Mouse (Mus musculus) hindbrain, embryonic 10.5 days (tissue): ENCODE results near the gene Trpm8. TPM values are rescaled to one million over a fixed set of nuclear protein-coding genes. Genes with fewer than 3 reads are reported as not detected.

Source experiments
- DNase-seq: peaks from one replicate; pipeline ENCODE4 v3.0.0-alpha.2; 2017; ENCODE audit warnings: low spot score
- H3K27ac ChIP-seq: fragments of 300-500 bp; sonication (generic); 2 replicates; pipeline ENCODE4 v1.5.1; 2016; ENCODE audit warnings: mild to moderate bottlenecking, moderate library complexity
- H3K27me3 ChIP-seq: fragments of 300-500 bp; sonication (generic); 2 replicates; pipeline ENCODE4 v1.6.1; 2016; ENCODE audit warnings: mild to moderate bottlenecking; ENCODE audit not compliant: poor library complexity, insufficient read depth, severe bottlenecking
- H3K36me3 ChIP-seq: fragments of 300-500 bp; sonication (generic); 2 replicates; pipeline ENCODE4 v1.6.1; 2016; ENCODE audit warnings: mild to moderate bottlenecking, moderate library complexity
- H3K4me1 ChIP-seq: fragments of 300-500 bp; sonication (generic); replicated peaks from 2 replicates; pipeline ENCODE4 v1.6.1; 2016; ENCODE audit warnings: mild to moderate bottlenecking
- H3K4me3 ChIP-seq: fragments of 300-500 bp; sonication (generic); 2 replicates; pipeline ENCODE4 v1.5.1; 2016; ENCODE audit warnings: mild to moderate bottlenecking, moderate library complexity
- H3K9me3 ChIP-seq: fragments of 300-500 bp; sonication (generic); 2 replicates; pipeline ENCODE4 v1.6.1; 2016; ENCODE audit warnings: mild to moderate bottlenecking, moderate library complexity
- WGBS: fragments of 180-500 bp; shearing (Covaris S2); methylation state at CpG from one replicate; pipeline ENCODE4 v1.1.7; 2016; 5-methylcytosine and 5-hydroxymethylcytosine counted together
- polyA plus RNA-seq: library from polyadenylated mRNA; unstranded; fragments of >200 nt; fragmentation: Nextera tagmentation; extraction: Ambion mirVana; gene quantifications from 2 replicates; pipeline ENCODE4 v1.2.1, GENCODE M21; 2016

Gene Trpm8
- polyA plus RNA-seq, 1 experiment from 2014 or later = not detected

DNA sequence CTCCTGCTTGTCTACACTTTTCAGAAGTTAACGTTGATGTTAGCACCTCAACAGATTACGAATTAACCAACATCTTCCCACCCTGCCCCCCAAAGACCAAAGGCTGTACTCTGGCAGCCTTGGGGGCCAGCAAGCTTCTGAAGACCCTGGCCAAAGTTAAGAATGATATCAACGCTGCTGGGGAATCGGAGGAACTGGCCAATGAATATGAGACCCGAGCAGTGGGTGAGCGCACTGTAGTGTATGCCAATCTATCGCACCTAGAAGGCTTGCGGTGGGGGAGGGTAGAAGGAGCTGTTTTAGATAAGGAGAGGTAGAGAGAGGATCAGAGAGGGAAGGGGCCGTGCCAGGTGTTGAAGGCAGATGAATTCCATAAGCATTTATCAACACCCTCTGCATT lies 73.3 kb downstream of the Trpm8 start:
- 95% methylated on average over 9 of the region's 9 CpGs for WGBS
- H3K36me3 ChIP-seq = no peaks in the 10 kb centered on the region
- H3K4me1 ChIP-seq = peaks cover 12% of the 10 kb centered on the region
- no peak overlapping the region for H3K27ac ChIP-seq
- no peak for DNase-seq
- H3K9me3 ChIP-seq = no peaks in the 10 kb centered on the region
- H3K4me3 ChIP-seq = no peak overlapping the region
- H3K27me3 ChIP-seq = no peaks in the 10 kb centered on the region

DNA sequence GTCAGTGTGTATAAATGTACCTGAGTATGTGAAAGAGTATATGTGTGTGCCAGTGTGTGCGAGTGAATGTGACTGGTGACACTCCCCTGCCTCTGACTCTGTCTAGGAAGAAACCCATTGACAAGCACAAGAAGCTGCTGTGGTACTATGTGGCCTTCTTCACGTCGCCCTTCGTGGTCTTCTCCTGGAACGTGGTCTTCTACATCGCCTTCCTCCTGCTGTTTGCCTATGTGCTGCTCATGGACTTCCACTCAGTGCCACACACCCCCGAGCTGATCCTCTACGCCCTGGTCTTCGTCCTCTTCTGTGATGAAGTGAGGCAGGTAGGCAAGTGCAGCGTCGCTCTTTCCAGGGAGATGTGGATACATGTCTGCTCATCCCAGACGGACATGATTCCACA lies 77.6 kb downstream of the Trpm8 start:
- H3K4me1 ChIP-seq = peaks cover 14% of the 10 kb centered on the region
- no peak overlapping the region for H3K27ac ChIP-seq
- DNase-seq = no peak
- H3K27me3 ChIP-seq = no peaks in the 10 kb centered on the region
- no peak overlapping the region for H3K4me3 ChIP-seq
- H3K36me3 ChIP-seq = no peaks in the 10 kb centered on the region
- 95% methylated on average over 12 of the region's 12 CpGs for WGBS
- no peaks in the 10 kb centered on the region for H3K9me3 ChIP-seq

DNA sequence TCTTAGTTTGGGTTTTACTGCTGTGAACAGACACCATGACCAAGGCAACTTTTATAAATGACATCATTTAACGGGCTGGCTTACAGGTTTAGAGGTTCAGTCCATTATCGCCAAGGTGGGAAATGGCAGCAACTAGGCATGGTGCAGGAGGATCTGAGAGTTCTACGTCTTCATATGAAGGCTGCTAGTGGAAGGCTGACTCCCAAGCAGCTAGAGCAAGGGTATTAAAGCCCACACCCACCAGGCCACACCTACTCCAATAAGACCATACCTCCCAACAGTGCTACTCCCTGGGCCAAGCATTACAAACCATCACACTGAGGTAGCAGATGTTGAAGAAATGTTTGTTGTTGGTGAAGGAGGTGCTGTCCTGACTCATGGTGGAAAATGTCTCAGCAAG lies 78.2 kb downstream of the Trpm8 start:
- 93% methylated on average over 3 of the region's 3 CpGs for WGBS
- peaks cover 14% of the 10 kb centered on the region for H3K4me1 ChIP-seq

DNA sequence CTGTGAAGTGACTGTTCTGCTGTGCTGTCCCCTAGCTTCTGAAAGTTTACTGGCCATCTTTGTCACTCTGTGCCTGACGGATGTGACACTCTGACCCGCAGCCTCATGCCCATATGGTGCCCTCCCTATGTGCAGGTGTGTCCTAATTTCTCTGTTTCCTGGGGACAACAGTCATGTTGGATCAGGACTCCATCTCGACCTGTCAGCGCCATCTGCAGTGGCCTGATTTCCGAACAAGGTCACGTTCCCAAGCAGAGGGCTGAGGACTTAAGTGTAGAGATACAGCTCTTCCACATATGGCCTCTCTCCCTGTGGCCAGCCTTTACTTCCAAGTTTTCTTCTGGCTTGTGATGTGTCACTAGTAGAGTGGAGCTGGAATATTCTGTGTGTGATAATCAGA lies 79.2 kb downstream of the Trpm8 start:
- no peaks in the 10 kb centered on the region for H3K27me3 ChIP-seq
- 92% methylated on average over 6 of the region's 6 CpGs for WGBS
- H3K4me1 ChIP-seq = peaks cover 14% of the 10 kb centered on the region
- H3K27ac ChIP-seq = no peak overlapping the region
- no peak overlapping the region for H3K4me3 ChIP-seq
- no peaks in the 10 kb centered on the region for H3K9me3 ChIP-seq
- no peaks in the 10 kb centered on the region for H3K36me3 ChIP-seq
- DNase-seq = no peak

More for the DNA sequence above, 78.2 kb downstream of the Trpm8 start:
- DNase-seq = no peak
- Histone ChIP-seq H3K4me3 (no peak overlapping the region), H3K9me3 (no peaks in the 10 kb centered on the region), H3K27me3 (no peaks in the 10 kb centered on the region), H3K36me3 (no peaks in the 10 kb centered on the region), H3K27ac (no peak overlapping the region)

DNA sequence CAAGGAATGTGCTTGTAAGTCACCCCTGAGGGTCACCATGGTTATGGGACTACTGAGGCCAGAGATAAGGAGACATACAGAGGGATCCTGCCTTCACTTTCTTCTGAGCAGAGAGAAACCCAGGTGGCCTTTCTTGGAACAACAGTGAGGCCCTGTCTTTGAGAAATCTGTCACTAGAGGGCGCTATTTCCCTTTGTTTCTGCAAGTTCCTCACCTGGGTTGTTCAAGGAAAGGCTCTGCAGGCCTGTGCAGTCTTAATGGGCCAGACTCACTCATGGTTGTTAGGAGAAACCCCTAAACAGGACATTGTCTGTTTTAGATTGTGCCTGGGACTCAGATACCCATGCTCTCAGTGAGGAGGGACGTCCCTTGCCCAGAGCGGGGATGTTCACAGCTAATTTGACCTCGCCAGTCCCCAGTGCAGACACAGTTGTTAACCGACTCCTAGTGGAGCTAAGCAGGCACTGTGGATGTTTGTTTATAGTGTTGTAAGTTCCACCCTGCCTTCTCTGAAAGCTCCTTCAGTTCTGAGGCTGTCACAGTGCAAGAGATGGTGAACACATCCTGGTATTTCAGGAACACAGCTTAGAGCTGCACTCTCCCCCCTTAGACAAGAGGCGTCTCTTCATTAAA lies 80.1 kb downstream of the Trpm8 start:
- peaks cover 14% of the 10 kb centered on the region for H3K4me1 ChIP-seq
- peak; percentile 68 for DNase-seq
- no peaks in the 10 kb centered on the region for H3K9me3 ChIP-seq
- H3K27ac ChIP-seq = no peak overlapping the region
- WGBS = 57% methylated on average over 6 of the region's 6 CpGs
- no peaks in the 10 kb centered on the region for H3K27me3 ChIP-seq
- no peaks in the 10 kb centered on the region for H3K36me3 ChIP-seq
- H3K4me3 ChIP-seq = no peak overlapping the region

DNA sequence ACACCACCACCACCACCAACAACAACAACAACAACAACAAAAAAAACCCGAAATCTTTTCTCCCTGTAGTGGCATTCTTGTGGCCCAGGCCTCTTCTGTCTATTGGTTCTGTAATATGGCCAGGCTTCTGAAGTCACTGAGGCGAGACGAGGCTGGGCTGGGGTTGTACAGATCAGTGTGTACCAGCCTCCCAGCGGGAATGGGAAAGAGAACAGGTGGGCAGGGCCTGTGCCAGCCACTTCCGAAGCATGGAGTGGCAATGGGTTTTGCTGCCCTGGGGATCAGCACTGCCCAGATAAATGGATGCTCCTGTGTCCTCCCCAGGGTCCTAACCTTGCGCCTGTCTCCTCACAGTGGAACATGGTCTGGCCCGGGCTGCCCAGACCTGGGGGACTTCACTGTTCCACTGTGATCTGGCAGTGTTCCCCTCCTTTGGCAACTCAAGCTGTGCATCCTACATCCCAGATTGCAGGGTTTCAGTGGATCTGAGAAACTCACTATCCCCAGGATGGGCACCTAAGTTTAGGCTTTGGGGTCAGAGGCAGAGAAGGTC lies 80.7 kb downstream of the Trpm8 start:
- no peak overlapping the region for H3K4me3 ChIP-seq
- peaks cover 8% of the 10 kb centered on the region for H3K4me1 ChIP-seq
- H3K9me3 ChIP-seq = no peaks in the 10 kb centered on the region
- WGBS = 83% methylated on average over 7 of the region's 7 CpGs
- no peaks in the 10 kb centered on the region for H3K36me3 ChIP-seq
- no peak overlapping the region for H3K27ac ChIP-seq
- no peaks in the 10 kb centered on the region for H3K27me3 ChIP-seq
- no peak for DNase-seq

DNA sequence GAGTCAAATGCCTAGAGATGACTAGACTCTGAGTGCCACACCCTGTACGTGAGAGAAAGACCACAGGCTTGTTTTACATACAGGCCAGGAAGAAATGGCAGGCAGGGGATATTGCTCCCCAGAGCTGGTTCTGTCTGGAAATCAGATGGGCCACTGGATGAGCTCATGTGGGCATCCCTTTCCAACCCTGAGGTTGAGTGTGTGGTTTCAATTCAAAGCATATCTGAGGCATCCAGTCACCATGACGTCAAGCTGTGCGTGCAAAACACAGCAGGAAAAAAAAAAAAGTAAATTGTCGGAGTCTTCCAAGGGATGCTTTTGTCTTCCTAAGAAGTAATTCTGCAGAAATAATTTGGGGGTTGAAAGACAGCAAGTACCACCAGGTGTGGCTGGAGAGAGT lies 83.6 kb downstream of the Trpm8 start:
- Histone ChIP-seq H3K36me3 (no peaks in the 10 kb centered on the region), H3K4me1 (0 out of 2 replicates have a peak, but pooled peaks cover 3% of the 10 kb centered on the region), H3K9me3 (no peaks in the 10 kb centered on the region), H3K27me3 (no peaks in the 10 kb centered on the region), H3K27ac (no peak overlapping the region), H3K4me3 (no peak overlapping the region)
- DNase-seq = no peak
- WGBS = 68% methylated on average over 4 of the region's 4 CpGs

DNA sequence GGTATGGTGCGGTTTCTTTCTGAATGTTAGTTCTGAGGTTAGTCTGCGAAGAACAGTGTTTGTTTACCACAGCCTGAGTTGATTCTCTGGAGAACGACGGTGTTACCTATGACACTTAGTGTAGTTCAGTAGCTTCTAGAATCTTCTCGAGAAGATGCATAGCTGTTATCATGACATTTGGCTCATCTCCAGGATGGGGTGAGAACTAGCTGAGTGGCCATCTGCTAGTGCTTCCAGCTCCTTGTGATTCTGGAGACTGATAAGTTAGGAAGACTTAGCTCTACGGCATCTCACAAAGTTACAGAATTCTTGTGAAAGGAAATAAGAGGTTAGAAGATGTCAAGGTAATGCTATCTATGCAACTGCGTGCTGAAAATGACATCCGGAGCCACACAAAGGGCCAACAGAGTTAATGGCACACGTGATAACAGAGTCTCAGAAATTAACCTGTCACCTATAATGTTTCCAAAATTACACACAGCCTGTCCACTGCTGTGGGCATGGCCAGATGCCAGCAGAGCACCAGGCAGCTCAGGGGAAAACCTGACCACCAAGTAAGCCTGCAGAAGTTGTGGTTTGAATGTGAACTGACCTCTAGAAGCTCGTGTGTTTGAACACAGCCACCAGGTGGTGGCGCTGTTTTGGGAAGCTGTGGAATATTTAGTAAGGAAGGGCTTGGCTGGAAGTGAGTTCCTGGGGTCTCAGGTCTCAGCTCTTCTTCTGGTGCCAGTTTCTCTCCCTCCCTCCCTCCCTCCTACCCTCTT lies 89.6 kb downstream of the Trpm8 start:
- H3K4me3 ChIP-seq = no peak overlapping the region
- DNase-seq = no peak
- no peaks in the 10 kb centered on the region for H3K36me3 ChIP-seq
- no peak overlapping the region for H3K27ac ChIP-seq
- 84% methylated on average over 11 of the region's 11 CpGs for WGBS
- H3K27me3 ChIP-seq = no peaks in the 10 kb centered on the region
- H3K9me3 ChIP-seq = peaks cover 4% of the 10 kb centered on the region; the same call in 1 of the 2 replicates
- H3K4me1 ChIP-seq = no peaks in the 10 kb centered on the region

DNA sequence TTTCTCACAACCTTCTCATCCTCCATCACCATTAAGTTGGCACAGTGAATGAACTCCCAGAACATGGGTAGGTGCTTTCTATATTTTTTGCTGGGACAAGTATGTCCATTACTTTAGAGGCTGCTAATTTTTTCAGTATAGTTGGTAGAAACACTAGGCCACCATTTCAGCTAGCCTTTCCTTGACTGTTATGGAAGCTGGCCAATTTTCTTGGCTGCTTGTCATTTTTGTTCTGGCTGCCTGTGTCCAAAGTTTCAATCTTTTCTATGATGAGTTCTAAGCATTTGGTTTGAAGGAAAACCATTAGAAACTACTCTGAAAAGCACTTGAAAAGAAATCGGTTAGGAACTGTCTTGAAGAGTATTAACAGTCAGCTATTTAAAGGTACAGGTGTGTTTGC lies 101.0 kb downstream of the Trpm8 start:
- no peak for DNase-seq
- 90% methylated on average over 1 of the region's 1 CpGs for WGBS
- no peak overlapping the region for H3K27ac ChIP-seq
- H3K4me1 ChIP-seq = no peaks in the 10 kb centered on the region
- no peaks in the 10 kb centered on the region for H3K9me3 ChIP-seq
- no peaks in the 10 kb centered on the region for H3K36me3 ChIP-seq
- no peaks in the 10 kb centered on the region for H3K27me3 ChIP-seq
- H3K4me3 ChIP-seq = no peak overlapping the region

DNA sequence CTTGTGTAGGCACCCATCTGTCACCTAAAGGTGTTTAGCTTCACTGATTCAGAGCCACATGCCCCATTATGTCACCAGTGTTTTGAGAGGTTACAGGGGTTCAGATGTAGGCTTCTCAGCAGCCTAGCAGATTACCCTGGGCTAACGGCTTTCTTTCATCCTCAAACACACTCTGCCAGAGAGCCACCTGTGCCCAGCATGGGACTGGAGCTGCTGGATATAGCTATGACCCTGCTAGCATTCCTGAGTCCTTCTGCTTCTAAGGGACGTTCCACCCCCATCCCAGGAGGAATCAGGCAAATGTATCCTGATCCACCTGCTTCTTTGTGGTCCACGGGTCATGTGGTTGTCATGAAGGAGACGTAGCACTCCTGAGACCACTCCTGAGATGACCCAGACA lies 114.2 kb downstream of the Trpm8 start:
- DNase-seq = no peak
- Histone ChIP-seq H3K9me3 (no peaks in the 10 kb centered on the region), H3K4me3 (no peak overlapping the region), H3K36me3 (no peaks in the 10 kb centered on the region), H3K27me3 (no peaks in the 10 kb centered on the region), H3K4me1 (0 out of 2 replicates have a peak, but pooled peaks cover 6% of the 10 kb centered on the region), H3K27ac (no peak overlapping the region)
- WGBS = 79% methylated on average over 4 of the region's 4 CpGs

DNA sequence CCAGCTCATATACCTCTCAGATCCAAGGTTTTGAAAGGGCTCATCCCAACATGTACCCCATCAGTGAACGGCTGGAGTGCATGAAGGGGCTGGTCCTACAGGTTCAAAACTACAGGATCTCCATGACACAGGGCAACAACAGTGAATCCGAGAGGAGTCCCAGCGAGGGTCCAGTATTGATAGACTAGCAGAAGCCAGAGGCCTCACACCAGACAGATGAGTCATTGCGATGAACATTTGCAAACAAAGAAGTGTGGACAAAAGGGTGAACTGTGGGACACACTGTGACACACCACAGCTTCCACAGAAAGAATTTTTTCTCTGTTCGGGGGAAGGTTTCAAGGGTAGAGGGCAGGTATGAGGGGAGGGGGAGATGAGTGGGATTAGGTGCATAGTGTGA lies 115.9 kb downstream of the Trpm8 start:
- Histone ChIP-seq H3K27me3 (no peaks in the 10 kb centered on the region), H3K36me3 (no peaks in the 10 kb centered on the region), H3K9me3 (no peaks in the 10 kb centered on the region), H3K4me1 (0 out of 2 replicates have a peak, but pooled peaks cover 4% of the 10 kb centered on the region), H3K4me3 (no peak overlapping the region), H3K27ac (no peak overlapping the region)
- no peak for DNase-seq
- WGBS = 87% methylated on average over 5 of the region's 5 CpGs

DNA sequence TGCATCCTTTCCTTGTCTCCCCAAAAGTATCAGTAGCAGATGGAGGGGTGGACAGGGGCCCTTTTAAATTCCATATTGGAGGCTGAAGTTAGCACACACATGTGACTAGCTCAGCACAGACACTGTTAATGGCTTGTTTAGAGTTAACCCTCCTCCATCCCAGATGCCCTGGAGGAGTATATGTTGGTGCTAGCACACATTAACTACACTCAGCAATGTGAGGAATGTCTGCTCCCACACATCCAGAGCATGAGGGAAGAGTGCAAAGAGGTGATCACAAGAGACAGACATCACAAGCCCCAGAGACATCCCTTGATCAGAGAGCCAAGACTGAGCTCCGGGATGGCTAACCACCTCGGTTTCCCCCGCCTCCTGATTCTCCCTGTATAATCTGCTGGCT lies 125.9 kb downstream of the Trpm8 start:
- H3K9me3 ChIP-seq = no peaks in the 10 kb centered on the region
- 75% methylated on average over 3 of the region's 3 CpGs for WGBS
- no peaks in the 10 kb centered on the region for H3K36me3 ChIP-seq
- H3K4me3 ChIP-seq = no peak overlapping the region
- H3K4me1 ChIP-seq = peaks cover 19% of the 10 kb centered on the region; the same call in 1 of the 2 replicates
- H3K27ac ChIP-seq = no peak overlapping the region
- no peaks in the 10 kb centered on the region for H3K27me3 ChIP-seq
- DNase-seq = no peak

DNA sequence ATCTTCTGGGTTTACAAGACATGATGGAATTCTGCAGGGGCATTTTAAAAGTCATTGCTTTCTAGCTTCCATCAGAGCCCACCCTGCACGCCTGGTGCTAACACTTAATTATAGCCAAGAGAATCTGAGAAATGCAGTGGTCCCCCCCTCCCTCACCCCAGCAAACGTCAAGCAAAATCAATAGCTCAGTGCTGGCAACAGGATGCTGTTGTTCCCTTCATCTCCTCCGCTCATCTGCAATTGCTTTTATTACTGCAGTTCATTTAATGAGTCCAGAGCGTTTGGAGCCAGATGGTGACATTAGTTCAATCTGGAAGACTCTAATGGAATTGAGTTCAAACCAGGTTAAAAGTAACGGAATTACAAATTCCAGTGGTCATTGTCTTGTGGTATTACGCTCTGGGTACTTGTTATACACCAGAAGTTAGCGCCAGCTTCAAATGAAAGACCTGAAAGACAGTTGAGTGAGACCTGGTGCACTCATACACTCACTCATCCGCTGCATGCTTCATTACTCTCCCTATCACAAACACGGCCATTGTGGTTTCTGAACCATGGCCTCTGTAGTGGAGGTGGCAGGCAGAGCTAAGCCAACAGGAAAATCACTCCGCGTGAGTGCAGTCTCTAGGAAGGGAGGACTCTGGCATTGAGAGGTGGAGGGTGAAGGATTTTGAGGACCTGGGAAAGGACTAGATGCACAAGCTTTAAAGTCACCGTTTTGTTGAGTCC lies 128.8 kb downstream of the Trpm8 start:
- Histone ChIP-seq H3K27ac (no peak overlapping the region), H3K27me3 (no peaks in the 10 kb centered on the region), H3K4me3 (no peak overlapping the region), H3K9me3 (no peaks in the 10 kb centered on the region), H3K4me1 (peaks cover 19% of the 10 kb centered on the region; the same call in 1 of the 2 replicates), H3K36me3 (no peaks in the 10 kb centered on the region)
- 71% methylated on average over 12 of the region's 12 CpGs for WGBS
- no peak for DNase-seq
